Mouse (Mus musculus) small intestine, adult 2 months (tissue): ENCODE results near the gene Copb1.

ENCODE experiments used
- CTCF ChIP-seq: fragments of 200-500 bp; IDR thresholded peaks from 2 replicates; pipeline ENCODE4 v1.5.1; 2012; ENCODE audit warnings: low read depth, mild to moderate bottlenecking, control low read depth, inconsistent platforms, low read length, moderate library complexity, mixed read lengths; ENCODE audit not compliant: insufficient replicate concordance, insufficient read length; ENCODE audit errors: extremely low read depth
- POLR2A ChIP-seq: fragments of 200-500 bp; IDR thresholded peaks from 2 replicates; pipeline ENCODE4 v1.6.1; 2012; ENCODE audit warnings: low read depth, mild to moderate bottlenecking, control low read depth, inconsistent platforms, low read length, moderate library complexity

GRCm38 (mm10) chr7:114176588-114176987, 77.9 kb downstream of the Copb1 start:
- TF ChIP-seq POLR2A = no peak
- TF ChIP-seq CTCF = no peak
